Mouse (Mus musculus) brain, embryonic 14.5 days (tissue): Measurements from ENCODE around the gene Nelfe.

Source experiments
- CTCF ChIP-seq: fragments of 200-500 bp; IDR thresholded peaks from 2 replicates; pipeline ENCODE4 v1.5.1; 2012; ENCODE audit warnings: inconsistent platforms, mild to moderate bottlenecking, moderate library complexity, borderline replicate concordance; ENCODE audit not compliant: insufficient read depth, insufficient read length; ENCODE audit errors: extremely low read depth
- POLR2A ChIP-seq: fragments of 200-500 bp; IDR thresholded peaks from 2 replicates; pipeline ENCODE4 v1.6.1; 2012; ENCODE audit warnings: mild to moderate bottlenecking, inconsistent platforms, borderline replicate concordance; ENCODE audit not compliant: poor library complexity, insufficient read depth, insufficient read length, severe bottlenecking; ENCODE audit errors: extremely low read depth

GRCm38 (mm10) chr17:34855825-34856224, 5.6 kb downstream of the Nelfe start:
- TF ChIP-seq CTCF (peak; percentile 70), POLR2A (no peak)
